Mouse (Mus musculus): ENCODE results near the gene Kcnk13. TPM values are rescaled to one million over a fixed set of nuclear protein-coding genes. Genes with fewer than 3 reads are reported as not detected.
"Not testable (repeated sequence)": the region's sequence is repeated elsewhere in the genome, so short reads cannot be mapped to it uniquely, and the experiment has no call there.

Gene Kcnk13
- polyA plus RNA-seq, 1 experiment: 0.41 TPM

- no peak for TF ChIP-seq POLR2A (IDR thresholded peaks at IDR 0.05; ENCODE audit: borderline replicate concordance, extremely low read depth, insufficient read depth, insufficient read length, poor library complexity, severe bottlenecking)
- TF ChIP-seq CTCF (IDR thresholded peaks at IDR 0.05; ENCODE audit: borderline replicate concordance, extremely low read depth, insufficient read depth, insufficient read length): no peak
- peak; percentile 17 for DNase-seq (ENCODE audit: low read depth)
Measured at GRCm38 (mm10) chr12:99966116-99966770, 1.9 kb downstream of the Kcnk13 start.

DNA sequence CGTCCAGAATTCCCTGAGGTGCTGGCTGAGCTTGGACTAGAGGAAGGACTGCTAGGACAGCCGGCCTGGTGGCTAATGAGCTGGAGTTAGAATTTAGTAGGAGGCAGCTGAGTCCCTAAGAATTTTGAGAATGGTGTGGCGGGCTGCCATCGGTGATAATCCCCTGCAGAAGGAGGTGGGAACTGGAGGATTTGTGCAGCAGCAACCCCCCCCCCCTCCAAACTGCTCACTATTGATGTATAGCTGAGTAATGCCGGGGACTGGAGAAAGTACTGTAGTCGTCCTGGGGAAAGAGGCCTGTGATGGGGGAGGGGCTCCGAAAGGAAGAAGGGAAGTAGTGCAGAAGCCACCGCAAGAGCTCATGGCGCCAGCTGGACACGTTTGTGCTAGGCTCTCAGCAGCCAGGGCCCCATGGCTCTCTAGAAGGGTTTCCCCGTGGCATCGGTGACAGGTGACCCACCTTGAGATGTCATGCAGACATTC is 2.6 kb downstream of the Kcnk13 start:
- TF ChIP-seq CTCF (IDR thresholded peaks at IDR 0.05; ENCODE audit: borderline replicate concordance, extremely low read depth, insufficient read depth, insufficient read length) (no peak), POLR2A (IDR thresholded peaks at IDR 0.05; ENCODE audit: borderline replicate concordance, extremely low read depth, insufficient read depth, insufficient read length, poor library complexity, severe bottlenecking) (no peak)

GRCm38 (mm10) chr12:99969906-99970305 is 5.6 kb downstream of the Kcnk13 start:
- no peak for DNase-seq (ENCODE audit: low read depth)
- TF ChIP-seq CTCF (IDR thresholded peaks at IDR 0.05; ENCODE audit: borderline replicate concordance, extremely low read depth, insufficient read depth, insufficient read length): no peak
- no peak for TF ChIP-seq POLR2A (IDR thresholded peaks at IDR 0.05; ENCODE audit: borderline replicate concordance, extremely low read depth, insufficient read depth, insufficient read length, poor library complexity, severe bottlenecking)

More for the DNA sequence above, 2.6 kb downstream of the Kcnk13 start:
- DNase-seq (ENCODE audit: low read depth): peak; percentile 69

DNA sequence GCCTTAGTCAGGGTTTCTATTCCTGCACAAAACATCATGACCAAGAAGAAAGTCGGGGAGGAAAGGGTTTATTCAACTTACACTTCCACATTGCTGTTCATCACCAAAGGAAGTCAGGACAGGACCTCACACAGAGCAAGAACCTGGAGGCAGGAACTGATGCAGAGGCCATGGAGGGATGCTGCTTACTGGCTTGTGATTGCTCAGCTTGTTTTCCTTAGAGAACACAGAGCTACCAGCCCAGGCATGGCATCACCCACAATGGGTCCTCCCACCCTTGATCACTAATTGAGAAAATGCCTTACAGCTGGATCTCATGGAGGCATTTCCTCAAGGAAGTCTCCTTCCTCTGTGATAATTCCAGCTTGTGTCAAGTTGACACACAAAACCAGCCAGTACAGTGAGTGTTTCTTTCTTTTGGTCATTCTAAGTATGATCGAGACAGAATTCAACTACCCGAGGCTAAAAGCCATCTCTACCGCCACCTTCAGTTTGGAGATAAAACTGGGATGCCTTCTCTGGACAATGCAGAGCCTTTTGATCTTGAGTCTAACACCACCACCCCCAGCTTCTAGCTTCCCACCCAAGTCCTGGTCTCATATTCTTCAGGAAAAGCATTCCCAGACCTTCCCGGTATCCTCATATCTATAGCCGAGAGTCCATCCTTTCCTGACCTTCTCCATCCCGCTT is 7.1 kb downstream of the Kcnk13 start:
- not testable (repeated sequence) for DNase-seq (ENCODE audit: low read depth)

GRCm38 (mm10) chr12:99972825-99973224 is 8.5 kb downstream of the Kcnk13 start:
- TF ChIP-seq POLR2A (IDR thresholded peaks at IDR 0.05; ENCODE audit: borderline replicate concordance, extremely low read depth, insufficient read depth, insufficient read length, poor library complexity, severe bottlenecking): no peak
- TF ChIP-seq CTCF (IDR thresholded peaks at IDR 0.05; ENCODE audit: borderline replicate concordance, extremely low read depth, insufficient read depth, insufficient read length): no peak

GRCm38 (mm10) chr12:99973659-99974058 is 9.4 kb downstream of the Kcnk13 start:
- TF ChIP-seq CTCF (IDR thresholded peaks at IDR 0.05; ENCODE audit: borderline replicate concordance, extremely low read depth, insufficient read depth, insufficient read length) (peak; percentile 33; the same call in 1 of the 2 replicates), POLR2A (IDR thresholded peaks at IDR 0.05; ENCODE audit: borderline replicate concordance, extremely low read depth, insufficient read depth, insufficient read length, poor library complexity, severe bottlenecking) (no peak)
- DNase-seq (ENCODE audit: low read depth): no peak

More at GRCm38 (mm10) chr12:99972825-99973224, 8.5 kb downstream of the Kcnk13 start:
- DNase-seq (ENCODE audit: low read depth): no peak

DNA sequence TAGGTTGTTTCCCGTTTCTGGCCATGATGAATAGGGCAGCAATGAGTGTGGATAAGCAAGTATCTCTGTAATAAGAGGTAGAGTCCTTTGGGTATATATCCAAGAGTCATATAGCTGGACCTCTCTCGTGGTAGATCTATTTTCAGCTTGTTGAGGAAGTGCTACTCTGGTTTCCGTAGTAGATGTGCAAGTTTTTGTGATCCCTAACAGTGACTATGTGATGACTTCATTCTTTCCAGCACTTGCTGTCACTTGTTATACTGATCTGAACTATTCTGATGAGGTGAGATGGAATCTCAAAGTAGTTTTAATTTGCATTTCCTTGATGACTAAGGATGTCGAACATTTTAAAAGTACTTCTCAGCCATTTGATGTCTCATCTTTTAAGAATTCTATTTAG is 15.2 kb downstream of the Kcnk13 start:
- TF ChIP-seq POLR2A (IDR thresholded peaks at IDR 0.05; ENCODE audit: borderline replicate concordance, extremely low read depth, insufficient read depth, insufficient read length, poor library complexity, severe bottlenecking) (no peak), CTCF (IDR thresholded peaks at IDR 0.05; ENCODE audit: borderline replicate concordance, extremely low read depth, insufficient read depth, insufficient read length) (no peak)

GRCm38 (mm10) chr12:99986797-99987196 is 22.5 kb downstream of the Kcnk13 start:
- no peak for DNase-seq (ENCODE audit: low read depth)
- TF ChIP-seq POLR2A (IDR thresholded peaks at IDR 0.05; ENCODE audit: borderline replicate concordance, extremely low read depth, insufficient read depth, insufficient read length, poor library complexity, severe bottlenecking) (no peak), CTCF (IDR thresholded peaks at IDR 0.05; ENCODE audit: borderline replicate concordance, extremely low read depth, insufficient read depth, insufficient read length) (no peak)

More for the DNA sequence above, 15.2 kb downstream of the Kcnk13 start:
- no peak for DNase-seq (ENCODE audit: low read depth)

- no peak for TF ChIP-seq POLR2A (IDR thresholded peaks at IDR 0.05; ENCODE audit: borderline replicate concordance, extremely low read depth, insufficient read depth, insufficient read length, poor library complexity, severe bottlenecking)
- TF ChIP-seq CTCF (IDR thresholded peaks at IDR 0.05; ENCODE audit: borderline replicate concordance, extremely low read depth, insufficient read depth, insufficient read length): no peak
- no peak for DNase-seq (ENCODE audit: low read depth)
Measured at GRCm38 (mm10) chr12:99988144-99988543, 23.8 kb downstream of the Kcnk13 start.

DNA sequence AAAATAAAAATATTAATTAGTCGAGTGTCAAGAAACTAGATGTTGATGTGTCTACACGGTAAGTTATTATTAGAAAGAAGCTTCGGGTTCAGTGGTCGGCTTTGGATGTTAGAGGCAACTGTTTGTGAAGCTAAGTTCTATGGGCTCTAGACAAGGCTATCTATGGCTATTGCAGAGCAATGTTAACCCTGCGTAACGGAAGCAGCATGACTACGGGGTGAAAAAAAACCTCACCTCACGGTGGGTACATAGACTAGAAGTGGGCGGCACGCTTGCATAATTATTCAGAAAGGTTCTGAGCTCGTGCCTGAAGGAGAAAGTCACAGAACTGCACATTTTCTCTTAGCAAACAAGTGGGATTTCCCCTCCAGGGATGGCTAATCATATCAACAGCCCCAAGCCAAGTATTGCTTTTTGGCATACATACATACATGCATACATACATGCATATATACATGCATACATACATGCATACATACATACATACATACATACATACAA is 28.1 kb downstream of the Kcnk13 start:
- no peak for DNase-seq (ENCODE audit: low read depth)

GRCm38 (mm10) chr12:99993146-99993890 is 29.0 kb downstream of the Kcnk13 start:
- DNase-seq (ENCODE audit: low read depth): no peak
- TF ChIP-seq CTCF (IDR thresholded peaks at IDR 0.05; ENCODE audit: borderline replicate concordance, extremely low read depth, insufficient read depth, insufficient read length): no peak
- no peak for TF ChIP-seq POLR2A (IDR thresholded peaks at IDR 0.05; ENCODE audit: borderline replicate concordance, extremely low read depth, insufficient read depth, insufficient read length, poor library complexity, severe bottlenecking)

More for the DNA sequence above, 28.1 kb downstream of the Kcnk13 start:
- TF ChIP-seq POLR2A (IDR thresholded peaks at IDR 0.05; ENCODE audit: borderline replicate concordance, extremely low read depth, insufficient read depth, insufficient read length, poor library complexity, severe bottlenecking): no peak
- no peak for TF ChIP-seq CTCF (IDR thresholded peaks at IDR 0.05; ENCODE audit: borderline replicate concordance, extremely low read depth, insufficient read depth, insufficient read length)
